Mouse (Mus musculus): ENCODE data around the gene Dgkb. TPM values are rescaled to one million over a fixed set of nuclear protein-coding genes. Genes with fewer than 3 reads are reported as not detected.

Gene Dgkb
- polyA plus RNA-seq, 1 experiment: not detected

DNA sequence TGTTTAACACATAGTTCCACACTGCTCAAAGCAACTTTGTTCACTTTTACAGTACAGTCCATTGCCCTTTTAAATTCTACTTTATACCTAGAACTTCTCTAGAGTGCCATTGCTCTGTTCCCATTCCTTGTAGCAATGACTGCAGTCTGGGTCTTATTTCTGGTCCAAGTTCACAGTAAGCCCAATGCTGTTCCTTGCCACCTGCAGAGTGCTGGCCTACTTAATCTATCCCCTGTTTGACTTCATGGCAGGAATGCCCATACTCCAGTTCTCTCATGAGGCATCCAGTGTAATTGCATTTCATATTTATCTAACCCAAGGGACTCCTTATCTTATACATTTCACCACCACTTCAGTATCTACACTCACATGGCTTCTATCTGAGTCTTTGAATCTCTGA is 772.4 kb downstream of the Dgkb start:
- Histone ChIP-seq H3K4me3 (no peak overlapping the region), H3K4me2 (ENCODE audit: low read depth) (no peak overlapping the region), H3K79me2 (ENCODE audit: control insufficient read depth, insufficient read depth) (no peaks in the 10 kb centered on the region), H3K27me3 (ENCODE audit: control insufficient read depth, insufficient read depth, insufficient read length) (no peaks in the 10 kb centered on the region), H3K36me3 (ENCODE audit: control insufficient read depth, insufficient read depth) (no peaks in the 10 kb centered on the region), H3ac (ENCODE audit: control insufficient read depth, insufficient read length) (no peak overlapping the region)
- TF ChIP-seq CEBPB (IDR thresholded peaks at IDR 0.05; ENCODE audit: insufficient read depth, poor library complexity, severe bottlenecking) (no peak), SRF (IDR thresholded peaks at IDR 0.05; ENCODE audit: control insufficient read depth, insufficient read length, low read depth) (no peak), MYOD1 (IDR thresholded peaks at IDR 0.05; ENCODE audit: control insufficient read depth in 1 of 3, insufficient read length in 2 of 3, low read depth in 2 of 3) (no peak), POLR2A (IDR thresholded peaks at IDR 0.05; ENCODE audit: insufficient read length, low read depth) (no peak), MYOG (IDR thresholded peaks at IDR 0.05; ENCODE audit: control insufficient read depth in 1 of 3, insufficient read depth in 1 of 3, insufficient read length in 2 of 3, low read depth in 2 of 3) (no peak), TCF3 (IDR thresholded peaks at IDR 0.05; ENCODE audit: insufficient read length, low read depth) (no peak), REST (IDR thresholded peaks at IDR 0.05; ENCODE audit: insufficient read depth, insufficient read length) (no peak), POLR2AphosphoS2 (IDR thresholded peaks at IDR 0.05; ENCODE audit: insufficient read length, low read depth) (no peak), MAX (IDR thresholded peaks at IDR 0.05; ENCODE audit: low read depth) (no peak), USF1 (IDR thresholded peaks at IDR 0.05; ENCODE audit: low read depth) (no peak), E2F4 (IDR thresholded peaks at IDR 0.05; ENCODE audit: insufficient read depth) (no peak), TCF12 (IDR thresholded peaks at IDR 0.05; ENCODE audit: insufficient read depth, poor library complexity, severe bottlenecking) (no peak)

DNA sequence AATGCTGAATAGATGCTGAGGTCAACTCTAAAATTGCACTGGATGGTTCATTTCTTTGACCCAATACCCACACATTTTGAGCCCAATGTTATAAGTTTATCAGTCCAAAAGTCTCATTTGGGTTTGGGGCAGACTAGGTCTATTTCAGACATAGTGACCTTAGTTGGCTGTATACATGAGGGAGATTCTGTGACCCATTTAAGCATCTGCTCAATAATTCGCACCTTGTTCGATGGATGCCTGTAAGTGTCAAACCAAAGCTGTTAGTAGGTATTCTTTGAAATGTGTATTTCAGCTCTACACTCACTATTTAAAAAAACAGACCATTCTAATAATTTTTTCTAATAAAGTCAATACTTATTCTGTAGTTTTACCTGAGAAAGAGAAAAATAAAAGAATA is 776.1 kb downstream of the Dgkb start:
- Histone ChIP-seq H3K36me3 (ENCODE audit: control insufficient read depth, insufficient read depth) (no peaks in the 10 kb centered on the region), H3K4me3 (no peak overlapping the region), H3K27me3 (ENCODE audit: control insufficient read depth, insufficient read depth, insufficient read length) (no peaks in the 10 kb centered on the region), H3K79me2 (ENCODE audit: control insufficient read depth, insufficient read depth) (no peaks in the 10 kb centered on the region), H3ac (ENCODE audit: control insufficient read depth, insufficient read length) (no peak overlapping the region), H3K4me2 (ENCODE audit: low read depth) (no peak overlapping the region)
- TF ChIP-seq USF1 (IDR thresholded peaks at IDR 0.05; ENCODE audit: low read depth) (no peak), MYOD1 (IDR thresholded peaks at IDR 0.05; ENCODE audit: control insufficient read depth in 1 of 3, insufficient read length in 2 of 3, low read depth in 2 of 3) (no peak), MYOG (IDR thresholded peaks at IDR 0.05; ENCODE audit: control insufficient read depth in 1 of 3, insufficient read depth in 1 of 3, insufficient read length in 2 of 3, low read depth in 2 of 3) (no peak), TCF12 (IDR thresholded peaks at IDR 0.05; ENCODE audit: insufficient read depth, poor library complexity, severe bottlenecking) (no peak), REST (IDR thresholded peaks at IDR 0.05; ENCODE audit: insufficient read depth, insufficient read length) (no peak), MAX (IDR thresholded peaks at IDR 0.05; ENCODE audit: low read depth) (no peak)

DNA sequence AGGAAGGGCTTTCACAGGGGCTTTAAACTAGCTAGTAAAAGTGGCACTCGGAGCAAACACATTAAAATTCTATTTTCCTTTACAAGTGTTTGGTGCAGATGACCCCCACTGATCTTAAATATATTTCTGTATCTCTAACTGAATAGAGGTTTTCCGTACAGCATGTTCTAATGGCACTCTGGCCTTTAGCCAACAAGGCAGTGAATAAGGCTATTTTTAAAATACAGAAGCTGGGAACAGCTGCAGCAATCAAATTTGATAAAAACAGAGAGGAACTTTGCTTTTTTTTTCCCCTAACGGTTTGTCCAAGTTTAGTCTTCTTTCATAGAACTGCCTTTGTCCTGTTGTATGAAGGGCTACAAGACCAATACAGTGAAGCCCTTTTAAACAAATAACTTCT is 776.5 kb downstream of the Dgkb start:
- H3K79me2 ChIP-seq (ENCODE audit: control insufficient read depth, insufficient read depth): no peaks in the 10 kb centered on the region
- no peak overlapping the region for H3ac ChIP-seq (ENCODE audit: control insufficient read depth, insufficient read length)
- no peaks in the 10 kb centered on the region for H3K36me3 ChIP-seq (ENCODE audit: control insufficient read depth, insufficient read depth)
- TF ChIP-seq E2F4 (IDR thresholded peaks at IDR 0.05; ENCODE audit: insufficient read depth) (no peak), MAX (IDR thresholded peaks at IDR 0.05; ENCODE audit: low read depth) (no peak), USF1 (IDR thresholded peaks at IDR 0.05; ENCODE audit: low read depth) (no peak), CEBPB (IDR thresholded peaks at IDR 0.05; ENCODE audit: insufficient read depth, poor library complexity, severe bottlenecking) (no peak), POLR2AphosphoS2 (IDR thresholded peaks at IDR 0.05; ENCODE audit: insufficient read length, low read depth) (no peak), TCF3 (IDR thresholded peaks at IDR 0.05; ENCODE audit: insufficient read length, low read depth) (no peak), MYOG (IDR thresholded peaks at IDR 0.05; ENCODE audit: control insufficient read depth in 1 of 3, insufficient read depth in 1 of 3, insufficient read length in 2 of 3, low read depth in 2 of 3) (no peak), MYOD1 (IDR thresholded peaks at IDR 0.05; ENCODE audit: control insufficient read depth in 1 of 3, insufficient read length in 2 of 3, low read depth in 2 of 3) (no peak), TCF12 (IDR thresholded peaks at IDR 0.05; ENCODE audit: insufficient read depth, poor library complexity, severe bottlenecking) (no peak), SRF (IDR thresholded peaks at IDR 0.05; ENCODE audit: control insufficient read depth, insufficient read length, low read depth) (no peak), REST (IDR thresholded peaks at IDR 0.05; ENCODE audit: insufficient read depth, insufficient read length) (no peak), POLR2A (IDR thresholded peaks at IDR 0.05; ENCODE audit: insufficient read length, low read depth) (no peak)
- no peak overlapping the region for H3K4me3 ChIP-seq
- no peaks in the 10 kb centered on the region for H3K27me3 ChIP-seq (ENCODE audit: control insufficient read depth, insufficient read depth, insufficient read length)
- H3K4me2 ChIP-seq (ENCODE audit: low read depth): peak overlapping the region; percentile 28

DNA sequence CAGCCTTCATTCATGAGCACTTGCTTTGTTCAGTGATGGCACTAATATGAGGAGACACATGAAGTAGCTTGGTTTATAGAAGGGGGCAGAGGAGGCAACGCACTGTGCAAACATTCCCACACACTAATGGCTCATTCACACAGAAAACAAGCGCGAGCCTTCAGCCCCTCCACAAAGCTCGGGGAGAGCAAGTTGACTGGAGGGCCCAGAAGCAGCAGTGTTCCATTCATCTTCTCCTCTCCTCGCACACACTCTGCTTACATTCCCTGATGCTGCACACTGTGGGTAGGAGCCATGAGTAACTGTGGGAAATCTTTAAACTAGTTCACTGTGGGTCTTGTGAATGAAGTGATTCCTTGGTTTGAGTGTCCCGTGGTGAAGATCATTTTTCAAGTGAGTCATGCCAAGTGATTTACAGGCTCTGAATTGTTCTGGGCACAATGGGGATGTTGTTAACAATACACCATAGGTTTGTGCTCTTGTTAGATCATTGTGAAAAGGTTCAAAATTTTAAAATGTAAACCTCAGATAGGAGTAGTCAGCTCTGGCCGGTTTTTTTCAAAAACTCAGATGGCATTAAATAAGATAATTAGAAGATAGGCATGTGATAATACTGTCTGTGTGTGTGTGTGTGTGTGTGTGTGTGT is 779.0 kb downstream of the Dgkb start:
- H3K4me2 ChIP-seq (ENCODE audit: low read depth): peak overlapping the region; percentile 30
- no peak overlapping the region for H3K4me3 ChIP-seq
- no peaks in the 10 kb centered on the region for H3K36me3 ChIP-seq (ENCODE audit: control insufficient read depth, insufficient read depth)
- H3K27me3 ChIP-seq (ENCODE audit: control insufficient read depth, insufficient read depth, insufficient read length): no peaks in the 10 kb centered on the region
- no peak for TF ChIP-seq REST (IDR thresholded peaks at IDR 0.05; ENCODE audit: insufficient read depth, insufficient read length)
- TF ChIP-seq MYOG (IDR thresholded peaks at IDR 0.05; ENCODE audit: control insufficient read depth in 1 of 3, insufficient read depth in 1 of 3, insufficient read length in 2 of 3, low read depth in 2 of 3): no peak
- TF ChIP-seq E2F4 (IDR thresholded peaks at IDR 0.05; ENCODE audit: insufficient read depth): no peak
- TF ChIP-seq MAX (IDR thresholded peaks at IDR 0.05; ENCODE audit: low read depth): no peak
- H3ac ChIP-seq (ENCODE audit: control insufficient read depth, insufficient read length): no peak overlapping the region
- no peaks in the 10 kb centered on the region for H3K79me2 ChIP-seq (ENCODE audit: control insufficient read depth, insufficient read depth)

DNA sequence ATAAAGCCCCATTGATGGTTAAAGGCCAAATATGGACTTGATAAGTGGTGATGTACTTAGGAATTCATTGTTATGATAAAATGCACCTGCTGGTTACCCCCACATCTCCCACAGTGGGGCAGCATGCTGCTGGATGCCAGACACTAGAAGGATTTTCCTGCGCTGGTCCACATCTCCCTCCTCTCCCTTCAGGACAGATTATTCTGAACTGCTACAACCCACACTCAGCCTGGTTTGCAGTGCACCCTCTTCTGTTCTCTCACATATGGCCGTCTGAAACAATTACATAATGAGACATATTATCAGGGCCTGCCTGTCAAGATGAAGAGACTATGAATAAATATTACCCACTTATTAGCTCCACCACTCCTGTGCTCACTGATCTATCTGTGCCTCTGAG is 780.6 kb downstream of the Dgkb start:
- Histone ChIP-seq H3K79me2 (ENCODE audit: control insufficient read depth, insufficient read depth) (no peaks in the 10 kb centered on the region), H3K4me2 (ENCODE audit: low read depth) (no peak overlapping the region), H3K4me3 (no peak overlapping the region), H3ac (ENCODE audit: control insufficient read depth, insufficient read length) (no peak overlapping the region), H3K36me3 (ENCODE audit: control insufficient read depth, insufficient read depth) (no peaks in the 10 kb centered on the region), H3K27me3 (ENCODE audit: control insufficient read depth, insufficient read depth, insufficient read length) (no peaks in the 10 kb centered on the region)
- no peak for TF ChIP-seq POLR2AphosphoS2 (IDR thresholded peaks at IDR 0.05; ENCODE audit: insufficient read length, low read depth)
- no peak for TF ChIP-seq REST (IDR thresholded peaks at IDR 0.05; ENCODE audit: insufficient read depth, insufficient read length)
- TF ChIP-seq SRF (IDR thresholded peaks at IDR 0.05; ENCODE audit: control insufficient read depth, insufficient read length, low read depth): no peak
- no peak for TF ChIP-seq E2F4 (IDR thresholded peaks at IDR 0.05; ENCODE audit: insufficient read depth)
- TF ChIP-seq TCF3 (IDR thresholded peaks at IDR 0.05; ENCODE audit: insufficient read length, low read depth): no peak
- no peak for TF ChIP-seq TCF12 (IDR thresholded peaks at IDR 0.05; ENCODE audit: insufficient read depth, poor library complexity, severe bottlenecking)
- TF ChIP-seq USF1 (IDR thresholded peaks at IDR 0.05; ENCODE audit: low read depth): no peak
- TF ChIP-seq MAX (IDR thresholded peaks at IDR 0.05; ENCODE audit: low read depth): no peak
- TF ChIP-seq MYOG (IDR thresholded peaks at IDR 0.05; ENCODE audit: control insufficient read depth in 1 of 3, insufficient read depth in 1 of 3, insufficient read length in 2 of 3, low read depth in 2 of 3): no peak
- TF ChIP-seq MYOD1 (IDR thresholded peaks at IDR 0.05; ENCODE audit: control insufficient read depth in 1 of 3, insufficient read length in 2 of 3, low read depth in 2 of 3): no peak
- TF ChIP-seq CEBPB (IDR thresholded peaks at IDR 0.05; ENCODE audit: insufficient read depth, poor library complexity, severe bottlenecking): no peak
- no peak for TF ChIP-seq POLR2A (IDR thresholded peaks at IDR 0.05; ENCODE audit: insufficient read length, low read depth)
